Mouse (Mus musculus) liver, embryonic 14.5 days (tissue): ENCODE measurements around the gene Mob1a.

Source experiments
- CTCF ChIP-seq: IDR thresholded peaks from 2 replicates; pipeline ENCODE4 v1.5.1; 2016; ENCODE audit warnings: antibody characterized with exemption, low read depth, control low read depth
- EP300 ChIP-seq: IDR thresholded peaks from 2 replicates; pipeline ENCODE4 v1.6.1; 2016; ENCODE audit warnings: antibody characterized with exemption, low read depth

- TF ChIP-seq CTCF (no peak), EP300 (no peak)
Measured at GRCm38 (mm10) chr6:83323652-83324419, 2.0 kb upstream of the Mob1a start.
